Mouse (Mus musculus) stomach, embryonic 16.5 days (tissue): Measurements from ENCODE around the gene Capn9. TPM values are rescaled to one million over a fixed set of nuclear protein-coding genes. Genes with fewer than 3 reads are reported as not detected.

Experiments
- ATAC-seq: fragments of 200-750 bp; cut with Nextera tagmentation; 2 replicates; pipeline ENCODE4 v1.8.0; 2017; ENCODE audit warnings: moderate number of reproducible peaks, moderate TSS enrichment; ENCODE audit not compliant: insufficient read depth, low FRiP score
- H3K27ac ChIP-seq: fragments of 300-500 bp; sonication (generic); 2 replicates; pipeline ENCODE4 v1.5.1; 2014; ENCODE audit warnings: low read length
- H3K27me3 ChIP-seq: fragments of 300-500 bp; sonication (generic); 2 replicates; pipeline ENCODE4 v1.6.1; 2014; ENCODE audit warnings: low read length, control low read depth, mixed read lengths; ENCODE audit not compliant: control insufficient read depth, insufficient read depth
- H3K36me3 ChIP-seq: fragments of 300-500 bp; sonication (generic); 2 replicates; pipeline ENCODE4 v1.6.1; 2014; ENCODE audit warnings: low read length; ENCODE audit not compliant: control insufficient read depth, insufficient read depth
- H3K4me1 ChIP-seq: fragments of 300-500 bp; sonication (generic); 2 replicates; pipeline ENCODE4 v1.6.1; 2014; ENCODE audit warnings: low read length, control low read depth, mixed read lengths; ENCODE audit not compliant: control insufficient read depth, insufficient read depth
- H3K4me2 ChIP-seq: fragments of 300-500 bp; sonication (generic); 2 replicates; pipeline ENCODE4 v1.6.1; 2014; ENCODE audit warnings: low read depth, low read length, mixed read lengths
- H3K4me3 ChIP-seq: fragments of 300-500 bp; sonication (generic); replicated peaks from 2 replicates; pipeline ENCODE4 v1.5.1; 2014; ENCODE audit warnings: mild to moderate bottlenecking, low read length
- H3K9ac ChIP-seq: fragments of 300-500 bp; sonication (generic); 2 replicates; pipeline ENCODE4 v1.6.1; 2014; ENCODE audit warnings: low read length
- H3K9me3 ChIP-seq: fragments of 300-500 bp; sonication (generic); replicated peaks from 2 replicates; pipeline ENCODE4 v1.6.1; 2016; ENCODE audit warnings: low read length, control low read depth; ENCODE audit not compliant: control insufficient read depth
- WGBS: fragments of 180-500 bp; shearing (Covaris S2); extraction: QIAGEN DNeasy Blood & Tissue Kit; methylation state at CpG from one replicate; pipeline ENCODE4 v1.1.7; 2014; 5-methylcytosine and 5-hydroxymethylcytosine counted together
- polyA plus RNA-seq: library from polyadenylated mRNA; unstranded; fragments of >200 nt; fragmentation: Nextera tagmentation; extraction: Ambion mirVana; gene quantifications from 2 replicates; pipeline ENCODE4 v1.2.1, GENCODE M21; 2015

Capn9 gene
- polyA plus RNA-seq, 1 experiment from 2014 or later = 0.31 TPM

DNA sequence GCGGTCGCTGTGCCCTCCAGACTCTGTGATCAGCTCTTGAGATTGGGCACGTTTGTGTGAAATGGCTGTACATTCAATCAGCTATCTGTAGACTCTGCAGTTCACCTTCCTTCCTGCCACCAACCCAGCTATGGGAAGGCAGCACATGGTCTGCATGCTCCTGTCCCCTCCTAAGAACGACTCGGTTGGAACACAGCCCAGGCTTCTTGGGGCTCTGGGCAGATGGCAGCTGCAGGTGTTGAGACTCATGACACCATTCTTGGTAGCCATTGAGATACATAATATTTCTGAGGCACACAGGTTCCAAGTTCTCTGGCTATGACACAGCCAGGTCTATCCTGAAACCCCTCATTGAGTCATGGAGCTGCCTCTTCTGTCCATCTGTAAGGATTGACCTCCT is 32.6 kb upstream of the Capn9 start:
- no peak overlapping the region for H3K4me3 ChIP-seq
- H3K9ac ChIP-seq = no peak overlapping the region
- peaks cover 36% of the 10 kb centered on the region; the same call in 1 of the 2 replicates for H3K36me3 ChIP-seq
- H3K9me3 ChIP-seq = no peaks in the 10 kb centered on the region
- no peak for ATAC-seq
- H3K4me2 ChIP-seq = no peak overlapping the region
- no peak overlapping the region for H3K27ac ChIP-seq
- H3K27me3 ChIP-seq = no peaks in the 10 kb centered on the region
- no peaks in the 10 kb centered on the region for H3K4me1 ChIP-seq
- 92% methylated on average over 5 of the region's 5 CpGs for WGBS

DNA sequence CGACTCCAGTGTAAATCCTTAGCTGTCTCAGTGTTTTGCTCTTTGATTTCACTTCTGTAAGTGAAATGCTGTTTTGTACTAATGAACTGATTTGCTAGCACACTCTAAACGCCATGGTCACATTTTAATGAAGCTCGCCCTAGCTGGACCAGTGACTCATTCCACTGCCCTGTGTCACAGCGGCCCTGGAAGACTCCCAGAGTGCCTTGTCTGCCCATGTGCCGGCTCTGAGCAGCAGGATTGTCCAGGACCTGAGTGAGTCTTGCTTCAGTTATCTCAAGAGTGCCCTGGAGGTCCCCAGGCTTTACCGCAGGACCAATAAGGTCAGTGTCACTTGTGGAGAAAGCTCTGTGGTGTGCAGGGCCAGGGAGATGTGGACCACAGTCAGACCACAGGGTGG is 29.5 kb upstream of the Capn9 start:
- H3K36me3 ChIP-seq = peaks cover 42% of the 10 kb centered on the region
- H3K4me2 ChIP-seq = no peak overlapping the region
- no peak overlapping the region for H3K9ac ChIP-seq
- H3K4me3 ChIP-seq = no peak overlapping the region
- H3K4me1 ChIP-seq = no peaks in the 10 kb centered on the region
- no peak overlapping the region for H3K27ac ChIP-seq
- no peaks in the 10 kb centered on the region for H3K27me3 ChIP-seq
- 87% methylated on average over 6 of the region's 6 CpGs for whole genome bisulfite sequencing
- no peaks in the 10 kb centered on the region for H3K9me3 ChIP-seq
- no peak for ATAC-seq

DNA sequence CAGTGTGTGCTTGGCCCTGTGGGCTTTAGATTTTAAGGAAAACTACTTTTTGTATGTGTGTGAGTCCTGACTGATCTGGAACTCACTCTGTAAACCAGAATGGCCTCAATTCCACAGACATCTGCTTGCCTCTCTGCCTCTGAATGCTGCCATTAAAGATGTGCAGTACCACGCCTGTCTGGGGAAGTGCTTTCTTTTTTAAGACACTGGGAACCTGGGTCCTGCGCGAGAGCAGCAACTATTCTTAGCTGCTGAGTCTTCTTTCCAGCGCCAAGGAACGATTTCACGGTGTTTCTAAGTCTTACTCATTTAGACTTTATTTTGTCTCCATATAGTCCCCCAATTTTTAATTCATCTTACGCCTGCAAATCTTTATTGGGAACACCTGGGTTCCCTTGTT is 29.1 kb upstream of the Capn9 start:
- Histone ChIP-seq H3K4me2 (no peak overlapping the region), H3K36me3 (peaks cover 41% of the 10 kb centered on the region), H3K9ac (no peak overlapping the region), H3K27me3 (no peaks in the 10 kb centered on the region), H3K9me3 (no peaks in the 10 kb centered on the region), H3K27ac (no peak overlapping the region), H3K4me3 (no peak overlapping the region), H3K4me1 (no peaks in the 10 kb centered on the region)
- ATAC-seq = no peak
- WGBS = 92% methylated on average over 7 of the region's 7 CpGs

DNA sequence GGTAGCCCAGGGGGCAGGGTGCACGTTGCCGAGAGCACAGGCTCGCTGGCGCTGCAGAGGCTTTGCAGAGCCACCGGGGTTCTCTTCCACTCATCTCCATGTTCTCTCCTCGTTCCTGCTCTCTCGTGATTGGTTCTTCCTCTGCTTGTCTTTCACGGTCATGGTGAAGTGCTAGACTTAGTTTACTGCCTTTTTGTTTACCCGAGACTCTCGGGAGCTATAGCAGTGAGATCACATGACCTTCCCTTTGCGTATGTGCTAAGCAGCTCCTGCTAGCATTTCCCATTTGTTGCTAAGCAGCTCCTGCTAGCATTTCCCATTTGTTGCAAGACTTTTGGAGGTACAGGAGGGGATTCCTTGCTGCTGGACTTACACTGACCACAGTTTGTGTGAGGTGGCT is 28.6 kb upstream of the Capn9 start:
- Histone ChIP-seq H3K27ac (no peak overlapping the region), H3K4me1 (no peaks in the 10 kb centered on the region), H3K9ac (no peak overlapping the region), H3K9me3 (no peaks in the 10 kb centered on the region), H3K36me3 (peaks cover 41% of the 10 kb centered on the region), H3K27me3 (no peaks in the 10 kb centered on the region), H3K4me2 (no peak overlapping the region), H3K4me3 (no peak overlapping the region)
- ATAC-seq = no peak
- WGBS = 53% methylated on average over 11 of the region's 11 CpGs

DNA sequence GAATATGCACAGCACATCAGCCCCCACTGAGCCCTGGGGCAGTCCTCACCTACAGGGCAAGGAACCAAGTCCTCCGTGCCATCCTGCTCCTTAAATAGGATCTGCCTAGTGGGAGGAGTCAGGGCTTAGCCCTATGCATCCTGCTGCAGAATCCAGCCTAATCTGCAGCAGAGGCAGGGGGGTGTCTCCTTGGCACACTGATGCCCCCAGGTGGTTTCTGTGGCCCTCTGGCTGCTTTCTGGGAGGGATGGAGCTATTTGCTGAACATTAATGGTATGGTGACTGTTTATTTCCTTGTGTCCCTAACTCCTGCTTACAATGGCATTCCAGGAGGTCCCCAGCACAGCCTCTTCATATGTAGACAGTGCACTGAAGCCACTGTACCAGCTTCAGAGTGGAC is 27.7 kb upstream of the Capn9 start:
- Histone ChIP-seq H3K36me3 (peaks cover 40% of the 10 kb centered on the region), H3K27me3 (no peaks in the 10 kb centered on the region), H3K9ac (no peak overlapping the region), H3K4me3 (no peak overlapping the region), H3K4me1 (no peaks in the 10 kb centered on the region), H3K9me3 (no peaks in the 10 kb centered on the region), H3K4me2 (no peak overlapping the region), H3K27ac (no peak overlapping the region)
- WGBS = 85% methylated on average over 1 of the region's 1 CpGs
- ATAC-seq = no peak

DNA sequence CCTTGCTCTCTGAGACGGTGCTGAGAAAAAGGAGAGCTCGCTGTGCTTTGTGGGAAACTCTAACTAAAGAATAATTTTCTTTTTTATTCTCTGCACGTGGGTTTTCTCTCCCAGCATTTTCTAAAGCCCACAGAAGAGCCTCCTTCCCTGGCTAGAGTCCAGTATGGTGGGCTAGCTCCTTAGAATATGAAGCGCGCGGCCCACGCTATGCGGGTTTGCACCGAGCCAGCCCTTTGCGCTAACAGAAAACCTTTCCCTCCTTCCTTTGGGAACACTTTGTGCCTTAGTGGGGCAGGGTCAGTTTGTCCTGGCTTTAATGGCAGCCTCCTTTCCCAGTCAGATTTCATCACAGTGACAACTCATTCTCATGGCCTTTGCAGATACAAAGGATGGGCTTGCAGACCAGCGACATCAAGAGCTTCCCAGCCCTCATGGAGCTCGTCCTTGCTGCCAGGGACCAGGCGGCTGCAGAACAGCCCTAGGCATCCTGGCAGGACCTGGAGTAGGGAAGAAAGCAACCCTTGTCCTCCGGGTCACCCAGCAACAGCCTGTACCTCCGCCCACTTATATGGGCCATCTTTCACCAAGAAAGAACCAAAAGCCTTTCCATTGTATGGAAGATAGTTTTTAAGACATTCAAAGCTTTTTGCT is 24.8 kb upstream of the Capn9 start:
- 0 out of 2 replicates have a peak, but pooled peaks cover 2% of the 10 kb centered on the region for H3K4me1 ChIP-seq
- no peak overlapping the region for H3K9ac ChIP-seq
- no peaks in the 10 kb centered on the region for H3K27me3 ChIP-seq
- H3K27ac ChIP-seq = no peak overlapping the region
- 92% methylated on average over 15 of the region's 15 CpGs for WGBS
- no peak overlapping the region for H3K4me2 ChIP-seq
- no peaks in the 10 kb centered on the region for H3K9me3 ChIP-seq
- peaks cover 26% of the 10 kb centered on the region for H3K36me3 ChIP-seq
- ATAC-seq = no peak
- no peak overlapping the region for H3K4me3 ChIP-seq

DNA sequence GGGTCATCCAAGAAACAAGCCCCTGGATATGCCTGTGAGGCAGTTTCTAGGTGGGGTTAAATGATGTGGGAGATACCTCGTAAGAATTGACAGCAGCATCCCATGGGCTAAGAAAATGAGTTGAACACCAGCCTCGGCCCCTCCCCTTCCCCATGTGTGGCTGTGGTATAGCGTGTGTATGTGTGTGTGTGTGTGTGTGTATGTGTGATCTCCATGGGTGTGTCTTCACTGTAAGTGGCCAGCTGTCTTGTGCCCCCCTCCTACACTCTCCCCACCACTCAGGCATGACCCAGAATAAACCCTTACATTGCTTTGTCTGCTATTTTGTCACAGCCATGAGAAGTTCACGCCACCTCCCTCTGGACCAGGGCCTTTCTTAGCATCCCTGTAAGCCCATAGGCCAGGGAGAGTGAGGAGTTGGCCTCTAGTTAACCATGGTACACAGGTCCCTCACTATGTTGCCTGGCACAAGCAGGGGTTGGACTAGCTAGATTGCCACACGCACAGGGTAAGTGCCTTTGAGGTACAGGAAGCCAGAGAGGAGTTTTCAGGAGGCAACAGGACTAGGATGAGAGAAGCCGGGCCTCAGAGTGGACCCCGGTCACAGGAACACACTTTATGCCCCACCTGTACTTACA is 20.7 kb upstream of the Capn9 start:
- no peak overlapping the region for H3K4me3 ChIP-seq
- H3K9me3 ChIP-seq = no peaks in the 10 kb centered on the region
- 0 out of 2 replicates have a peak, but pooled peaks cover 2% of the 10 kb centered on the region for H3K4me1 ChIP-seq
- H3K9ac ChIP-seq = no peak overlapping the region
- 87% methylated on average over 7 of the region's 7 CpGs for WGBS
- H3K36me3 ChIP-seq = peaks cover 23% of the 10 kb centered on the region
- H3K4me2 ChIP-seq = no peak overlapping the region
- H3K27ac ChIP-seq = no peak overlapping the region
- no peaks in the 10 kb centered on the region for H3K27me3 ChIP-seq
- ATAC-seq = no peak

DNA sequence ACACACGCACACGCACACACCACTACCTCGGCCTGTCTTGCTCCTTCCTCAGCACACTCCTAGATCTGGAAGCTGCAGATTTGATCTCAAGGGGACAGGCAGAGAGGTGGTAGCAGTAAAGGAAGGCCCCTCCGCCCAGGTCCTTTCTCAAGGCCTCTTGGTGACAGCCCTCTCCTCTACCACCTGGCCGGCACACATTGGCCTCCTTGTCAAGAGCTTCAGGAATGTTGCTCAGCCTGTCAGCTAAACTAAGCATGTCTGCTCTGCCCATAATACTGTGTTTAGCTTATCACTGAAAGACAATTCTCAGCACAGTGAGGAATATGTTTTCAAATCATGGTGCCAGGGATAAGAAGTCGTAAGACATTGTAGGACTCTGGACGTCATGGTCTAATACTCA is 19.7 kb upstream of the Capn9 start:
- peaks cover 14% of the 10 kb centered on the region for H3K36me3 ChIP-seq
- H3K27ac ChIP-seq = no peak overlapping the region
- WGBS = 73% methylated on average over 7 of the region's 7 CpGs
- no peak overlapping the region for H3K9ac ChIP-seq
- H3K27me3 ChIP-seq = no peaks in the 10 kb centered on the region
- no peak overlapping the region for H3K4me2 ChIP-seq
- H3K4me3 ChIP-seq = no peak overlapping the region
- 0 out of 2 replicates have a peak, but pooled peaks cover 2% of the 10 kb centered on the region for H3K4me1 ChIP-seq
- H3K9me3 ChIP-seq = no peaks in the 10 kb centered on the region
- no peak for ATAC-seq

DNA sequence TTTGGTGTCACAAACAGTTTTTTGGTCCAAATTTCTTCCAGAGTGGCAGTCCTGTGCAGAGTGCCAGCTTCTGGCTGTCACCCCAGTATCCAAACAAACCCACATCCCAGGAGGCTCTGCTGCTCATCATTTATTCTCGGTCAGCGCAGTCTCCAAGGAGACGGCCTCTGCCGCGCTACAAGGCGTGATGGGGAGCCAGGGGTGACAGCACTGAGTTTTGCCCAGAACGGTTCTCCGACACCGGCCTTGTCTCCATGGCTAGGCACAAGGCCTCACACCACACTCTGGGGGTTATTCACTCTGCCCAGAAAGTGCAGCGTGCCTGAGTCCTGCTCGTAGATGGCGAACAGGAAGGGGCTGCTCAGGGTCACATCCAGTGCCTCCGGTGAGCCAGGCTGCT is 19.3 kb upstream of the Capn9 start:
- H3K4me1 ChIP-seq = 0 out of 2 replicates have a peak, but pooled peaks cover 2% of the 10 kb centered on the region
- no peaks in the 10 kb centered on the region for H3K27me3 ChIP-seq
- peak overlapping the region; percentile 13; the same call in 1 of the 2 replicates for H3K4me2 ChIP-seq
- H3K36me3 ChIP-seq = peaks cover 10% of the 10 kb centered on the region
- no peak overlapping the region for H3K4me3 ChIP-seq
- peak overlapping the region; percentile 39; the same call in 1 of the 2 replicates for H3K9ac ChIP-seq
- ATAC-seq = no peak
- WGBS = 82% methylated on average over 13 of the region's 13 CpGs
- no peak overlapping the region for H3K27ac ChIP-seq
- H3K9me3 ChIP-seq = no peaks in the 10 kb centered on the region
